Mouse (Mus musculus) common myeloid progenitor, adult 5-6 weeks (primary cell): Measurements from ENCODE around the gene Vat1. TPM values are rescaled to one million over a fixed set of nuclear protein-coding genes. Genes with fewer than 3 reads are reported as not detected.

Source experiments
- total RNA-seq: library from RNA; stranded (forward); fragments of 200-1000, 187-1606 nt; gene quantifications from 2 replicates; pipeline ENCODE4 v1.2.3, GENCODE M21; 2017

Vat1 gene
- total RNA-seq, 1 experiment from 2014 or later, result 15.5 TPM

Other genes with a start within 250 kb of the Vat1 start
- 15.3 and 22.8 TPM in 2 replicates for gene Ezh1, start 239.8 kb downstream of the Vat1 start, total RNA-seq
- gene Ramp2, start 220.2 kb downstream of the Vat1 start, total RNA-seq, result 0.58 TPM in 1 of 2 replicates, not detected in the other
- gene Vps25, start 212.5 kb downstream of the Vat1 start, total RNA-seq, result 51.5 and 61.9 TPM in 2 replicates
- not detected in 2 replicates for gene Wnk4, start 205.7 kb downstream of the Vat1 start, total RNA-seq
- gene Cntd1, start 187.2 kb downstream of the Vat1 start, total RNA-seq, result 1.5 and 5.4 TPM in 2 replicates
- gene Coa3, start 187.1 kb downstream of the Vat1 start, total RNA-seq, result 34.3 and 43.1 TPM in 2 replicates
- gene Becn1, start 163.9 kb downstream of the Vat1 start, total RNA-seq, result 152 and 208 TPM in 2 replicates
- gene Psme3, start 150.0 kb downstream of the Vat1 start, total RNA-seq, result 112 and 153 TPM in 2 replicates
- gene Aoc2, start 141.2 kb downstream of the Vat1 start, total RNA-seq, result 0.78 and 2.4 TPM in 2 replicates
- under 0.01 and 0.29 TPM in 2 replicates for gene Aoc3, start 135.6 kb downstream of the Vat1 start, total RNA-seq
- gene G6pc, start 98.7 kb downstream of the Vat1 start, total RNA-seq, result not detected in 2 replicates
- 51.6 and 69.0 TPM in 2 replicates for gene Aarsd1, start 48.6 kb downstream of the Vat1 start, total RNA-seq
- 1.1 and 17.0 TPM in 2 replicates for gene Gm27029, start 41.4 kb downstream of the Vat1 start, total RNA-seq
- 3.1 and 5.4 TPM in 2 replicates for gene Rundc1, start 41.1 kb downstream of the Vat1 start, total RNA-seq
- not detected in 2 replicates for gene Ptges3l, start 40.9 kb downstream of the Vat1 start, total RNA-seq
- gene Rpl27, start 23.9 kb downstream of the Vat1 start, total RNA-seq, result 3,230 and 4,557 TPM in 2 replicates
- gene Ifi35, start 17.8 kb downstream of the Vat1 start, total RNA-seq, result 29.9 and 33.1 TPM in 2 replicates
- gene Rnd2, start 1.2 kb downstream of the Vat1 start, total RNA-seq, result 2.8 and 3.1 TPM in 2 replicates
- 43.0 and 49.1 TPM in 2 replicates for gene Brca1, start 85.7 kb upstream of the Vat1 start, total RNA-seq
- 47.1 and 61.9 TPM in 2 replicates for gene Nbr1, start 85.9 kb upstream of the Vat1 start, total RNA-seq
- gene Tmem106a, start 116.0 kb upstream of the Vat1 start, total RNA-seq, result 0.50 and 2.9 TPM in 2 replicates
- gene Gm11634, start 133.0 kb upstream of the Vat1 start, total RNA-seq, result not detected in 2 replicates
- gene Rdm1, start 161.0 kb upstream of the Vat1 start, total RNA-seq, result 11.0 and 14.9 TPM in 2 replicates
- 0.53 and 1.5 TPM in 2 replicates for gene Arl4d, start 199.3 kb upstream of the Vat1 start, total RNA-seq